Mouse (Mus musculus): ENCODE measurements at regions not wholly inside any gene's neighbourhood (a gene's known extent, or its start where the extent isn't known, plus 50 kb on each side); places are given as distances from the start of the nearest gene placed in this dataset.

GRCm38 (mm10) chr8:46933256-46933655, 53.4 kb upstream of the Enpp6 start:
- DNase-seq (ENCODE audit: low spot score): no peak
- Histone ChIP-seq H3K9me3 (no peaks in the 10 kb centered on the region), H3K36me3 (no peaks in the 10 kb centered on the region), H3K4me3 (no peak overlapping the region), H3K4me1 (replicated peaks) (peaks cover 7% of the 10 kb centered on the region; the same call in 1 of the 2 replicates), H3K27me3 (ENCODE audit: insufficient read depth, poor library complexity, severe bottlenecking) (0 out of 2 replicates have a peak, but pooled peaks cover 7% of the 10 kb centered on the region), H3K27ac (no peak overlapping the region)

- 0 out of 2 replicates have a peak, but pooled peaks cover 7% of the 10 kb centered on the region for H3K27me3 ChIP-seq (ENCODE audit: insufficient read depth, poor library complexity, severe bottlenecking)
- no peak for DNase-seq (ENCODE audit: low spot score)
- no peaks in the 10 kb centered on the region for H3K36me3 ChIP-seq
- H3K4me1 ChIP-seq (replicated peaks): peaks cover 7% of the 10 kb centered on the region; the same call in 1 of the 2 replicates
- no peak overlapping the region for H3K4me3 ChIP-seq
- H3K9me3 ChIP-seq: no peaks in the 10 kb centered on the region
- H3K27ac ChIP-seq: no peak overlapping the region
- WGBS: 81% methylated on average over 9 of the region's 9 CpGs
Observed at GRCm38 (mm10) chr8:46934254-46934653, 52.4 kb upstream of the Enpp6 start.

GRCm38 (mm10) chr8:46934898-46935297, 51.8 kb upstream of the Enpp6 start:
- peaks cover 7% of the 10 kb centered on the region; the same call in 1 of the 2 replicates for H3K4me1 ChIP-seq (replicated peaks)
- no peak overlapping the region for H3K4me3 ChIP-seq
- WGBS: 21% methylated on average over 9 of the region's 9 CpGs
- DNase-seq (ENCODE audit: low spot score): peak; percentile 75
- no peaks in the 10 kb centered on the region for H3K36me3 ChIP-seq
- H3K9me3 ChIP-seq: no peaks in the 10 kb centered on the region
- H3K27ac ChIP-seq: no peak overlapping the region
- 0 out of 2 replicates have a peak, but pooled peaks cover 7% of the 10 kb centered on the region for H3K27me3 ChIP-seq (ENCODE audit: insufficient read depth, poor library complexity, severe bottlenecking)

- WGBS: 23% methylated on average over 8 of the region's 8 CpGs
Observed at GRCm38 (mm10) chr8:46936039-46936438, 50.6 kb upstream of the Enpp6 start.

More at GRCm38 (mm10) chr8:46936039-46936438, 50.6 kb upstream of the Enpp6 start:
- Histone ChIP-seq H3K4me3 (no peak overlapping the region), H3K4me1 (replicated peaks) (peaks cover 8% of the 10 kb centered on the region), H3K9me3 (peaks cover 7% of the 10 kb centered on the region; the same call in 1 of the 2 replicates), H3K27ac (peak overlapping the region; percentile 69), H3K27me3 (ENCODE audit: insufficient read depth, poor library complexity, severe bottlenecking) (0 out of 2 replicates have a peak, but pooled peaks cover 7% of the 10 kb centered on the region), H3K36me3 (no peaks in the 10 kb centered on the region)
- peak; percentile 20 for DNase-seq (ENCODE audit: low spot score)

Data from hindbrain, embryonic 10.5 days (tissue).